Comparison of ENCODE assay signal across 19 mouse cellular contexts in the genomic region with DNA sequence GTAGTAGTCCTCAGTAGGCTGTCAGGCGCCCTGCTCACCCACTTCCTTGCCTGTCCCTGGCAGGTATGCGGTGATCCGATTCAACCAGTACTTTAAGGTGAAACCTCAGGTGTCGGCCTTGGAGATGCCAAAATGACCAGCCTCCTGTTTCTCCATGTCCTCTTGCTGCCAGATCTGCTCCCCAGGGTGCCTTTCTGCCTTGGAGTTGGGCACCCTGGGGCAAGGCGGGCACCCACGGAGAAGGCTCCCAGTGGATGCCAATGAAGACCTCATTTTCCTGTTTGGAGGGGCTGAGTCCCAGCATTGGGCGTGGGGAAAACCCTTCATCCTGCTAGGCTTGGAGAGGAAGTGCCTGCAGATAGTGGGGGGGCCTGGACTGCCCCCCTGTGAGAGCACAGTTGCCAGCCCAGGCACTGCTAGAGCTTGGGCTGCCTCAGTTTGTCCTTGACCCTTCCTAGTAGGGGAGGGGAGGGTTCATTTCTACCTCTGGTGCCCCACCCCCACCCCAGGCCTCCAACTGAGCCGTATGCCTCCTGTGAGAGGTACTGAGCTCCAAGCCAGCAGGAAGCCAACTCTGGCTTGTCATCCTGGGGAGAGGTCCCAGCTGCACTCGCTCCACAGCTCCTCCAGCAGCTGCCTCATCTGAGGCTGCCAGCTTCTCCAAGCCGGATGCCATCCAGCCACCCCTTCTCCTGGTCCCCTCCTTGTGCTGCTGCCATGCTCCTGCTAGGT. TPM values are rescaled to one million over a fixed set of nuclear protein-coding genes. Genes with fewer than 3 reads are reported as not detected.
DNase-seq lines count a peak whose midpoint lies in the region; ATAC-seq and TF ChIP-seq lines count a peak whose summit lies in the region.
"Had no signal": no experiment of that assay in that cellular context is flagged by ENCODE, and none has a peak within 500 bp of the region (broad histone marks: within the 10 kb centered on the region; RNA-seq: fewer than 3 reads in every experiment).

No protein-coding gene starts in this region.

- ATAC-seq in hindbrain, embryonic 11.5 days (ENCODE audit: low FRiP score): no peak
- no peak for ATAC-seq in kidney, embryonic 15.5 days (replicated peaks; ENCODE audit: low FRiP score)
- ATAC-seq in kidney, postnatal 0 days (replicated peaks; ENCODE audit: low FRiP score, low read depth): no peak
- ATAC-seq: liver, embryonic 12.5 days; lung, postnatal 0 days had no signal

- H3K9ac ChIP-seq in hindbrain, embryonic 11.5 days (ENCODE audit: low read depth, low read length): no peak overlapping the region
- H3K9ac ChIP-seq in kidney, embryonic 15.5 days: no peak overlapping the region
- H3K9ac ChIP-seq in kidney, postnatal 0 days (ENCODE audit: low read depth, low read length): no peak overlapping the region
- H3K9ac ChIP-seq: hindbrain, embryonic 13.5 days; liver, embryonic 12.5 days had no signal

- no peaks in the 10 kb centered on the region for H3K27me3 ChIP-seq in hindbrain, embryonic 10.5 days (ENCODE audit: insufficient read depth, poor library complexity, severe bottlenecking)
- H3K27me3 ChIP-seq in hindbrain, embryonic 11.5 days (ENCODE audit: control insufficient read depth, insufficient read depth, low read length): no peaks in the 10 kb centered on the region
- no peaks in the 10 kb centered on the region for H3K27me3 ChIP-seq in kidney, embryonic 15.5 days
- H3K27me3 ChIP-seq in kidney, postnatal 0 days (ENCODE audit: insufficient read depth, low read length): no peaks in the 10 kb centered on the region
- H3K27me3 ChIP-seq: hindbrain, embryonic 13.5 days; liver, embryonic 12.5 days had no signal

- no peak overlapping the region for H3K4me2 ChIP-seq in hindbrain, embryonic 11.5 days (replicated peaks; ENCODE audit: low read depth, low read length)
- H3K4me2 ChIP-seq in kidney, embryonic 15.5 days: no peak overlapping the region
- H3K4me2 ChIP-seq in kidney, postnatal 0 days (ENCODE audit: low read length): no peak overlapping the region
- H3K4me2 ChIP-seq: hindbrain, embryonic 13.5 days; liver, embryonic 12.5 days had no signal

- peak overlapping the region; percentile 24 for H3K27ac ChIP-seq in hindbrain, embryonic 10.5 days
- H3K27ac ChIP-seq in hindbrain, embryonic 11.5 days (ENCODE audit: low read depth, low read length): no peak overlapping the region
- peak overlapping the region; percentile 13; the same call in 1 of the 2 replicates for H3K27ac ChIP-seq in kidney, embryonic 15.5 days
- H3K27ac ChIP-seq in kidney, postnatal 0 days: peak overlapping the region; percentile 52; the same call in 1 of the 2 replicates
- H3K27ac ChIP-seq: heart, embryonic 10.5 days; hindbrain, embryonic 13.5 days; liver, embryonic 12.5 days had no signal

- H3K36me3 ChIP-seq in hindbrain, embryonic 10.5 days: peaks cover 26% of the 10 kb centered on the region
- no peaks in the 10 kb centered on the region for H3K36me3 ChIP-seq in hindbrain, embryonic 11.5 days (ENCODE audit: control insufficient read depth, insufficient read depth, low read length)
- H3K36me3 ChIP-seq in kidney, embryonic 15.5 days: peaks cover 16% of the 10 kb centered on the region
- H3K36me3 ChIP-seq in kidney, postnatal 0 days (ENCODE audit: insufficient read depth, low read length): peaks cover 15% of the 10 kb centered on the region; the same call in 1 of the 2 replicates
- H3K36me3 ChIP-seq: liver, embryonic 12.5 days had no signal

- H3K4me3 ChIP-seq in hindbrain, embryonic 10.5 days: no peak overlapping the region
- no peak overlapping the region for H3K4me3 ChIP-seq in hindbrain, embryonic 11.5 days (ENCODE audit: low read depth, low read length)
- H3K4me3 ChIP-seq in kidney, embryonic 15.5 days (replicated peaks): no peak overlapping the region
- no peak overlapping the region for H3K4me3 ChIP-seq in kidney, postnatal 0 days (replicated peaks; ENCODE audit: low read depth, low read length)
- H3K4me3 ChIP-seq: heart, embryonic 10.5 days; hindbrain, embryonic 13.5 days; liver, embryonic 12.5 days had no signal

- peaks cover 49% of the 10 kb centered on the region for H3K4me1 ChIP-seq in hindbrain, embryonic 10.5 days (replicated peaks)
- H3K4me1 ChIP-seq in hindbrain, embryonic 11.5 days (replicated peaks; ENCODE audit: control insufficient read depth, insufficient read depth, low read length): peaks cover 5% of the 10 kb centered on the region; the same call in 1 of the 2 replicates
- peaks cover 37% of the 10 kb centered on the region for H3K4me1 ChIP-seq in kidney, embryonic 15.5 days
- H3K4me1 ChIP-seq in kidney, postnatal 0 days (replicated peaks; ENCODE audit: insufficient read depth, low read length): 0 out of 2 replicates have a peak, but pooled peaks cover 5% of the 10 kb centered on the region

- TF ChIP-seq CTCF in kidney, postnatal 0 days (IDR thresholded peaks at IDR 0.05; ENCODE audit: low read depth): no peak

- no peak for DNase-seq in hindbrain, embryonic 10.5 days (ENCODE audit: low spot score)
- no peak for DNase-seq in hindbrain, embryonic 11.5 days (ENCODE audit: low spot score)
- DNase-seq in lung, postnatal 10 days: peak; percentile 58
- DNase-seq in lung, postnatal 36 days: no peak
- DNase-seq in kidney, postnatal 0 days (ENCODE audit: low spot score): no peak
- no peak for DNase-seq in adrenal gland, adult 2 months
- DNase-seq: adrenal gland, postnatal 14 days; cerebellum, adult 8-10 months; retina, postnatal 1 day; thymus, postnatal 14 days had no signal

- H3K9me3 ChIP-seq in hindbrain, embryonic 10.5 days: 0 out of 2 replicates have a peak, but pooled peaks cover 3% of the 10 kb centered on the region
- H3K9me3 ChIP-seq in hindbrain, embryonic 11.5 days (ENCODE audit: control insufficient read depth, low read length): no peaks in the 10 kb centered on the region
- no peaks in the 10 kb centered on the region for H3K9me3 ChIP-seq in kidney, embryonic 15.5 days (replicated peaks)
- no peaks in the 10 kb centered on the region for H3K9me3 ChIP-seq in kidney, postnatal 0 days (replicated peaks; ENCODE audit: low read length)
- H3K9me3 ChIP-seq: heart, embryonic 10.5 days; hindbrain, embryonic 13.5 days; liver, embryonic 12.5 days had no signal

- WGBS in hindbrain, embryonic 10.5 days: 58% methylated on average over 10 of the region's 10 CpGs
- 59% methylated on average over 10 of the region's 10 CpGs for WGBS in hindbrain, embryonic 11.5 days
- 68% methylated on average over 10 of the region's 10 CpGs for WGBS in kidney, embryonic 15.5 days
- WGBS in kidney, postnatal 0 days: 71% methylated on average over 10 of the region's 10 CpGs

RNA-seq across cellular contexts. Expression of a gene that starts 16.0 kb away (rescaled TPM):
- polyA plus RNA-seq in hindbrain, embryonic 10.5 days (2016; fragmentation: Nextera tagmentation; extraction: Ambion mirVana): 2.9 and 4.1 TPM in 2 replicates
- 2.9 and 3.1 TPM in 2 replicates for polyA plus RNA-seq in hindbrain, embryonic 11.5 days (2014; fragmentation: Nextera tagmentation; extraction: Ambion mirVana)
- 3.3 and 4.0 TPM in 2 replicates for polyA plus RNA-seq in kidney, embryonic 15.5 days (2015; fragmentation: Nextera tagmentation; extraction: Ambion mirVana)
- polyA plus RNA-seq in kidney, postnatal 0 days (2015; fragmentation: Nextera tagmentation; extraction: Ambion mirVana): 4.4 and 5.1 TPM in 2 replicates
- 10 to 100 TPM in 1 of 2 experiments, 1 to 10 TPM in 1; 6.2 to 13.5 TPM for total RNA-seq in adrenal gland, adult 2 months (2021)
- 8.2 and 10.0 TPM in 2 replicates for polyA plus RNA-seq in adrenal gland, adult 2 months (2012; rRNA removed)

RNA-seq across cellular contexts. Expression of a gene that starts 29.1 kb away (rescaled TPM):
- 0.22 and 0.37 TPM in 2 replicates for polyA plus RNA-seq in hindbrain, embryonic 10.5 days (2016; fragmentation: Nextera tagmentation; extraction: Ambion mirVana)
- polyA plus RNA-seq in hindbrain, embryonic 11.5 days (2014; fragmentation: Nextera tagmentation; extraction: Ambion mirVana): 0.70 and 1.2 TPM in 2 replicates
- 251 and 332 TPM in 2 replicates for polyA plus RNA-seq in kidney, embryonic 15.5 days (2015; fragmentation: Nextera tagmentation; extraction: Ambion mirVana)
- 463 and 484 TPM in 2 replicates for polyA plus RNA-seq in kidney, postnatal 0 days (2015; fragmentation: Nextera tagmentation; extraction: Ambion mirVana)
- total RNA-seq in adrenal gland, adult 2 months (2021): 1 to 10 TPM; 5.5 to 9.2 TPM
- polyA plus RNA-seq in adrenal gland, adult 2 months (2012; rRNA removed): 4.4 and 6.0 TPM in 2 replicates
- total RNA-seq: gastrocnemius, adult 8-10 months; left cerebral cortex, postnatal 25 days had no signal

RNA-seq across cellular contexts. Expression of a gene that starts 44.8 kb away (rescaled TPM):
- 28.3 and 28.4 TPM in 2 replicates for polyA plus RNA-seq in hindbrain, embryonic 10.5 days (2016; fragmentation: Nextera tagmentation; extraction: Ambion mirVana)
- polyA plus RNA-seq in hindbrain, embryonic 11.5 days (2014; fragmentation: Nextera tagmentation; extraction: Ambion mirVana): 12.5 and 15.9 TPM in 2 replicates
- polyA plus RNA-seq in kidney, embryonic 15.5 days (2015; fragmentation: Nextera tagmentation; extraction: Ambion mirVana): 15.0 and 16.2 TPM in 2 replicates
- 12.0 and 13.7 TPM in 2 replicates for polyA plus RNA-seq in kidney, postnatal 0 days (2015; fragmentation: Nextera tagmentation; extraction: Ambion mirVana)
- 10 to 100 TPM; 14.5 to 18.0 TPM for total RNA-seq in adrenal gland, adult 2 months (2021)
- 24.1 and 26.2 TPM in 2 replicates for polyA plus RNA-seq in adrenal gland, adult 2 months (2012; rRNA removed)

RNA-seq across cellular contexts. Expression of a gene that starts 57.7 kb away (rescaled TPM):
- not detected in 2 replicates for polyA plus RNA-seq in hindbrain, embryonic 10.5 days (2016; fragmentation: Nextera tagmentation; extraction: Ambion mirVana)
- not detected in 2 replicates for polyA plus RNA-seq in hindbrain, embryonic 11.5 days (2014; fragmentation: Nextera tagmentation; extraction: Ambion mirVana)
- not detected in 2 replicates for polyA plus RNA-seq in kidney, embryonic 15.5 days (2015; fragmentation: Nextera tagmentation; extraction: Ambion mirVana)
- polyA plus RNA-seq in kidney, postnatal 0 days (2015; fragmentation: Nextera tagmentation; extraction: Ambion mirVana): not detected in 2 replicates
- not detected for total RNA-seq in adrenal gland, adult 2 months (2021)
- not detected in 2 replicates for polyA plus RNA-seq in adrenal gland, adult 2 months (2012; rRNA removed)
- total RNA-seq: adrenal gland, postnatal 14 days; gastrocnemius, adult 8-10 months; layer of hippocampus, postnatal 14 days had no signal
- polyA plus RNA-seq: heart, embryonic 10.5 days; liver, embryonic 12.5 days; neural tube, embryonic 14.5 days had no signal

Comparison
In these comparisons a context has a peak if more than half of its experiments do, and no peak if none do; other contexts are left out.
1. RNA of a gene that starts 29.1 kb away (polyA plus RNA-seq): 463 to 484 TPM in kidney, postnatal 0 days and 251 to 332 TPM in kidney, embryonic 15.5 days; 4.4 to 6.0 TPM in adrenal gland, adult 2 months, 0.70 to 1.2 TPM in hindbrain, embryonic 11.5 days and 0.22 to 0.37 TPM in hindbrain, embryonic 10.5 days; every median in the first group is over 10 times any median in the second.